Mouse (Mus musculus): Measurements from ENCODE around the gene Tead3. TPM values are rescaled to one million over a fixed set of nuclear protein-coding genes. Genes with fewer than 3 reads are reported as not detected.

Gene Tead3
- polyA plus RNA-seq, 1 experiment: 21.5 TPM

DNA sequence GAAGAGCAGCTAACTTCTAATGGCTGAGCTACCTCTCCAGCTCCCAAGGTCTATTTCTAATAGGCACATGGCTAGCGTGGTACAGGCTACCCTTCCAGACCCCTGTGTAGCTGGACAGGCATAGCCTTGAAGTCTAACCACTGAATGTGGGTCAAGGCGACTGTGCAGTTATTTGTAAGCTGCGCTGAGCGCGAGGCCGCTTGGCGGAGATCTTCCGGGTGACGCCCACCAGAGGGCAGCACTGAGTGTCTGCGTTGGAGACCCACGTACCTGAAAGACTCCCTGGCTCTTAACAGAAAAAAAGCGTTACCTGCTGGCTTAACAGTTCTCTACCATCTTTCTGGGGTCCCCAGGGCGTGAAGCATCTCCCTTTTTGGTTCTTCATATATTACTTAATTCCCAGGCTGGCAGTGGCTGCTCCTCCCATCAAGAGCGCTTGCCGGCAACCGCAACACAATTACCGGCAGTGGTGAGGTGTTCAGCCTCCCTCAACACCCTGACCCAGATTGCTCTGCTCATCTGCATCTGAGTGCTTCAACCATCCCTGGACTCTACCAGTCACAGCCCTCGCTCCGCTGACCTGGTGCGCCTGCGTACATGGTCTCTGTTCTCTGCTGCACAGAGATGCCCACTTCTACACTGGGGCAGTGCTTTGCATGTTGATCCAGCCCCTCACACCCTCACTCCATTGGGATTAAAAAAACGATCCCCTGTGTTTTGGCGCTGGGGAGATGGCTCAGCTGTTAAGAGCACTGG is 35.7 kb upstream of the Tead3 start:
- Histone ChIP-seq H3ac (ENCODE audit: control insufficient read depth, insufficient read length, low read depth) (no peak overlapping the region), H3K27me3 (ENCODE audit: control insufficient read depth, insufficient read depth, insufficient read length) (no peaks in the 10 kb centered on the region), H3K79me3 (ENCODE audit: low read depth) (no peaks in the 10 kb centered on the region), H3K4me3 (ENCODE audit: insufficient read depth, poor library complexity, severe bottlenecking) (no peak overlapping the region), H3K79me2 (ENCODE audit: control insufficient read depth, insufficient read depth) (no peaks in the 10 kb centered on the region), H3K36me3 (ENCODE audit: control insufficient read depth, insufficient read depth) (no peaks in the 10 kb centered on the region)
- no peak for TF ChIP-seq MAX (IDR thresholded peaks at IDR 0.05)
- peak; percentile 63 for TF ChIP-seq CTCF (IDR thresholded peaks at IDR 0.05; ENCODE audit: control insufficient read depth, insufficient read depth, insufficient read length)
- no peak for TF ChIP-seq MYOD1 (IDR thresholded peaks at IDR 0.05; ENCODE audit: control insufficient read depth, insufficient read length, low read depth)
- no peak for TF ChIP-seq USF1 (IDR thresholded peaks at IDR 0.05; ENCODE audit: low read depth)

DNA sequence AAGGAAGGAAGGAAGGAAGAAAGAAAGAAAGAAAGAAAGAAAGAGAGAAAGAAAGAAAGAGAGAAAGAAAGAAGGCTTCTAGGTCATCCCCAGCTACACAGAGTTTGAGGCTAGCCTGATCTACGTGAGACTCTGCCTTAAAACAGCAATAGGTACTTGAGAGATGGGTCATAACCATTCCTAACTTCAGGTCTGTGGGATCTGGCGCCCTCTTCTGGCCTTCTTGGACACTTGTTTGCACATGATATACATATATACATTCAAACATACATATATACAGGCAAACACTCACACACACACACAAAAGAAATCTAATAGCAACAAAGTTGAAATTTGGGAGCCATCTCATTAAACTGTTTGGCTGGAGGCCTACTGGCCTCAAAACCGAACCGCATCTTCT is 33.7 kb upstream of the Tead3 start:
- TF ChIP-seq USF1 (IDR thresholded peaks at IDR 0.05; ENCODE audit: low read depth) (no peak), CEBPB (IDR thresholded peaks at IDR 0.05; ENCODE audit: low read depth) (no peak), MYOD1 (IDR thresholded peaks at IDR 0.05; ENCODE audit: control insufficient read depth, insufficient read length, low read depth) (no peak), FOSL1 (IDR thresholded peaks at IDR 0.05; ENCODE audit: insufficient read depth, low read length, poor library complexity, severe bottlenecking) (no peak)
- no peaks in the 10 kb centered on the region for H3K79me3 ChIP-seq (ENCODE audit: low read depth)
- H3K79me2 ChIP-seq (ENCODE audit: control insufficient read depth, insufficient read depth): no peaks in the 10 kb centered on the region

DNA sequence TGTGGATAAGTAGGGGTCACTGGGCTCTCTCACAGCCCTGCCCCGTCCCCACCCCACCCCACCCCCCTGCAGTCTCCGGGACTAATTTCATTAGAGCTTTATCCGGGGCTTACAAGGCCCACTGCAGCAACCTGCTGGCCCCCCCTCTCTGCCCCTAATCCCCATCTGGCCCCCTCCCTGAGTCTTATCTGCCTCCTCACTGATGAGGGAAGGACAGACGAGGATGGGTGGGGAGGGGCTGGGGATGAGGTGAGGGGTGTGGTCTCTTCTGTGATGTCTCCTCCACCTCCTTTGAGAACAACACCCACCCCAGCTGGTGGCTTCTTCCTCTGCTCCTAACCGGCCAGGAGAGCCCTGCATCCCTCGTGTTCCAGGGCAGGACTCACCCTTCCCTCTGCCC is 29.6 kb upstream of the Tead3 start:
- no peak overlapping the region for H3ac ChIP-seq (ENCODE audit: control insufficient read depth, insufficient read length, low read depth)

More for the DNA sequence above, 33.7 kb upstream of the Tead3 start:
- Histone ChIP-seq H3ac (ENCODE audit: control insufficient read depth, insufficient read length, low read depth) (no peak overlapping the region), H3K4me3 (ENCODE audit: insufficient read depth, poor library complexity, severe bottlenecking) (no peak overlapping the region), H3K36me3 (ENCODE audit: control insufficient read depth, insufficient read depth) (no peaks in the 10 kb centered on the region), H3K27me3 (ENCODE audit: control insufficient read depth, insufficient read depth, insufficient read length) (no peaks in the 10 kb centered on the region)

DNA sequence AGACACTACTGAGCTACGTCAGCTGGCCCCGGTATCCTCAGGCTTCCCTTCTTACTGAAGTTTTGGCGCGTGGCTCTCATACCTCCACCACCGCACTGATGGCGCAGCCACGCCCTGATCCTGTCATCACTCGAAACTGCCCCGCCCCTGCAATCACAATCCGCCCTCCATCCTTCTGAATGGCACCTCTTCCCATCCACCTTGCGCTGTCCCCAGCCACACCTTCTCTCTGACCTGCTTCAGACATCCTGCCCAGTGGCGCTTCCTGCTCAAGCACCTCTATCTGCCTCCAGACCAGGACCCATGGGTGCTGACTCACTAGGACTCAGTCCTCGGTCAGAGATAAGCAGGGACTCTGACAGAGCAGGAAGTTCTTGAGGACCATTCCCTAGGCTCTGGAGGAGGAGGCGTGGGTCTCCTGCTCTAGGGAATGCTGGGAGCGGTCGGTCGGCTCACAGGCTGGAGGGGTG is 25.0 kb upstream of the Tead3 start:
- no peak overlapping the region for H3ac ChIP-seq (ENCODE audit: control insufficient read depth, insufficient read length, low read depth)
- TF ChIP-seq FOSL1 (IDR thresholded peaks at IDR 0.05; ENCODE audit: insufficient read depth, low read length, poor library complexity, severe bottlenecking): no peak
- no peak for TF ChIP-seq MAX (IDR thresholded peaks at IDR 0.05)
- TF ChIP-seq MYOG (IDR thresholded peaks at IDR 0.05; ENCODE audit: control insufficient read depth, extremely low read depth, insufficient read length): no peak
- no peak for TF ChIP-seq USF1 (IDR thresholded peaks at IDR 0.05; ENCODE audit: low read depth)
- TF ChIP-seq CTCF (IDR thresholded peaks at IDR 0.05; ENCODE audit: control insufficient read depth, insufficient read depth, insufficient read length): no peak
- no peak for TF ChIP-seq MYOD1 (IDR thresholded peaks at IDR 0.05; ENCODE audit: control insufficient read depth, insufficient read length, low read depth)
- TF ChIP-seq CEBPB (IDR thresholded peaks at IDR 0.05; ENCODE audit: low read depth): no peak
- H3K79me3 ChIP-seq (ENCODE audit: low read depth): no peaks in the 10 kb centered on the region
- no peak overlapping the region for H3K4me3 ChIP-seq (ENCODE audit: insufficient read depth, poor library complexity, severe bottlenecking)
- no peaks in the 10 kb centered on the region for H3K79me2 ChIP-seq (ENCODE audit: control insufficient read depth, insufficient read depth)
- H3K36me3 ChIP-seq (ENCODE audit: control insufficient read depth, insufficient read depth): no peaks in the 10 kb centered on the region
- no peaks in the 10 kb centered on the region for H3K27me3 ChIP-seq (ENCODE audit: control insufficient read depth, insufficient read depth, insufficient read length)

More for the DNA sequence above, 29.6 kb upstream of the Tead3 start:
- H3K36me3 ChIP-seq (ENCODE audit: control insufficient read depth, insufficient read depth): no peaks in the 10 kb centered on the region
- no peaks in the 10 kb centered on the region for H3K79me2 ChIP-seq (ENCODE audit: control insufficient read depth, insufficient read depth)
- TF ChIP-seq CEBPB (IDR thresholded peaks at IDR 0.05; ENCODE audit: low read depth) (no peak), CTCF (IDR thresholded peaks at IDR 0.05; ENCODE audit: control insufficient read depth, insufficient read depth, insufficient read length) (no peak), MYOD1 (IDR thresholded peaks at IDR 0.05; ENCODE audit: control insufficient read depth, insufficient read length, low read depth) (no peak), MAX (IDR thresholded peaks at IDR 0.05) (no peak), USF1 (IDR thresholded peaks at IDR 0.05; ENCODE audit: low read depth) (no peak), MYOG (IDR thresholded peaks at IDR 0.05; ENCODE audit: control insufficient read depth, extremely low read depth, insufficient read length) (no peak), FOSL1 (IDR thresholded peaks at IDR 0.05; ENCODE audit: insufficient read depth, low read length, poor library complexity, severe bottlenecking) (no peak)
- no peak overlapping the region for H3K4me3 ChIP-seq (ENCODE audit: insufficient read depth, poor library complexity, severe bottlenecking)
- no peaks in the 10 kb centered on the region for H3K79me3 ChIP-seq (ENCODE audit: low read depth)
- H3K27me3 ChIP-seq (ENCODE audit: control insufficient read depth, insufficient read depth, insufficient read length): no peaks in the 10 kb centered on the region

DNA sequence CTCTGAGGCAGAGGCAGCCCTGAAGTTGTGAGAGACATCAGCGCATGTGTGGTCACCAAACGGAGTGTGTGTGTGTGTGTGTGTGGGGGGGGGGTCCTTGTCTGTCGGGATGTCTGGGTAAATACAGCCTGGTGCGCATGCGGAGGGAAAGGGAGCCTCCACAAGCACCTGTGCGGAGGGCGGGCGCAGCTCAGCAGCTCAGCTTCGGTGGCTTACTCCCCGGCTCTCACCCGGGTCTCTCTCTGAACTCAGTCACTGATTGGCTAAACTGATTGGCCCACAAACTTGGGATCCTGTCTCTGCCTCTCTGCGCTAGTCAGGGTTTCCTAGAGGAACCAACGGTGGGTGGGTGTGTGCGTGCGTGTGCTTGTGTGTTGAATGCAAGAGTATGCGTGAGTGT is 23.9 kb upstream of the Tead3 start:
- H3ac ChIP-seq (ENCODE audit: control insufficient read depth, insufficient read length, low read depth): no peak overlapping the region

More for the DNA sequence above, 23.9 kb upstream of the Tead3 start:
- Histone ChIP-seq H3K27me3 (ENCODE audit: control insufficient read depth, insufficient read depth, insufficient read length) (no peaks in the 10 kb centered on the region), H3K79me2 (ENCODE audit: control insufficient read depth, insufficient read depth) (no peaks in the 10 kb centered on the region), H3K79me3 (ENCODE audit: low read depth) (no peaks in the 10 kb centered on the region), H3K36me3 (ENCODE audit: control insufficient read depth, insufficient read depth) (no peaks in the 10 kb centered on the region), H3K4me3 (ENCODE audit: insufficient read depth, poor library complexity, severe bottlenecking) (no peak overlapping the region)
- no peak for TF ChIP-seq CTCF (IDR thresholded peaks at IDR 0.05; ENCODE audit: control insufficient read depth, insufficient read depth, insufficient read length)
- TF ChIP-seq FOSL1 (IDR thresholded peaks at IDR 0.05; ENCODE audit: insufficient read depth, low read length, poor library complexity, severe bottlenecking): no peak
- TF ChIP-seq MAX (IDR thresholded peaks at IDR 0.05): no peak
- no peak for TF ChIP-seq MYOG (IDR thresholded peaks at IDR 0.05; ENCODE audit: control insufficient read depth, extremely low read depth, insufficient read length)
- TF ChIP-seq USF1 (IDR thresholded peaks at IDR 0.05; ENCODE audit: low read depth): no peak
- TF ChIP-seq MYOD1 (IDR thresholded peaks at IDR 0.05; ENCODE audit: control insufficient read depth, insufficient read length, low read depth): no peak
- no peak for TF ChIP-seq CEBPB (IDR thresholded peaks at IDR 0.05; ENCODE audit: low read depth)

Data from C2C12 (cell line).